20 mouse cellular contexts compared by ENCODE assay signal in genomic region chr6:22791801-22792200, GRCm38 (mm10).
A peak's percentile ranks its signal among the peaks of the same experiment; 100 is the strongest.
DNase-seq lines count a peak whose midpoint lies in the region; ATAC-seq and TF ChIP-seq lines count a peak whose summit lies in the region.
"Had no signal": no experiment of that assay in that cellular context is flagged by ENCODE, and none has a peak within 500 bp of the region (broad histone marks: within the 10 kb centered on the region; RNA-seq: fewer than 3 reads in every experiment).

No protein-coding gene starts in this region.

- no peak for TF ChIP-seq POLR2A in limb, embryonic 14.5 days (IDR thresholded peaks at IDR 0.05; ENCODE audit: borderline replicate concordance, extremely low read depth, insufficient read depth, insufficient read length)
- TF ChIP-seq POLR2A in cerebellum, adult 2 months (IDR thresholded peaks at IDR 0.05; ENCODE audit: borderline replicate concordance, insufficient read depth, low read length), result no peak

- H3K4me2 ChIP-seq in limb, embryonic 14.5 days (replicated peaks; ENCODE audit: low read depth, low read length, severe bottlenecking), result no peak overlapping the region
- H3K4me2 ChIP-seq: forebrain, embryonic 12.5 days; forebrain, embryonic 15.5 days; heart, embryonic 11.5 days; hindbrain, embryonic 12.5 days; hindbrain, embryonic 15.5 days had no signal

- H3K9ac ChIP-seq in limb, embryonic 14.5 days (ENCODE audit: low read depth, low read length, severe bottlenecking), result no peak overlapping the region
- H3K9ac ChIP-seq: forebrain, embryonic 12.5 days; forebrain, embryonic 15.5 days; hindbrain, embryonic 12.5 days; hindbrain, embryonic 15.5 days had no signal

- peak; percentile 59 for DNase-seq in adrenal gland, adult 2 months
- DNase-seq in adrenal gland, adult 18-20 months (ENCODE audit: low spot score in 2 of 2), result no peak
- peak; percentile 15 for DNase-seq in limb, embryonic 14.5 days (ENCODE audit: low spot score)
- DNase-seq in limb, embryonic 10.5 days (ENCODE audit: low spot score), result no peak
- peak; percentile 22 for DNase-seq in adrenal gland, postnatal 14 days
- DNase-seq in cerebellum, adult 9-10 months, result no peak
- DNase-seq in cerebellum, adult 2 months, result no peak
- DNase-seq: cerebellum, adult 11 months; cerebellum, adult 8-10 months; cerebellum, postnatal 14 days; gastrocnemius, adult 2 months; gastrocnemius, postnatal 14 days; heart, adult 11 months had no signal

- H3K36me3 ChIP-seq in limb, embryonic 14.5 days (ENCODE audit: control insufficient read depth, insufficient read depth, low read length), result no peaks in the 10 kb centered on the region
- H3K36me3 ChIP-seq in limb, embryonic 10.5 days, result no peaks in the 10 kb centered on the region
- H3K36me3 ChIP-seq: forebrain, embryonic 12.5 days; forebrain, embryonic 15.5 days; hindbrain, embryonic 12.5 days; hindbrain, embryonic 15.5 days had no signal

- 77% methylated on average over 4 of the region's 4 CpGs for WGBS in limb, embryonic 14.5 days
- WGBS in limb, embryonic 10.5 days, result 93% methylated on average over 4 of the region's 4 CpGs
- WGBS in cerebellum, adult 2 months, result 90% methylated on average over 4 of the region's 4 CpGs

- no peak overlapping the region for H3K4me3 ChIP-seq in limb, embryonic 14.5 days (replicated peaks; ENCODE audit: low read length)
- no peak overlapping the region for H3K4me3 ChIP-seq in limb, embryonic 10.5 days
- no peak overlapping the region for H3K4me3 ChIP-seq in cerebellum, adult 2 months (replicated peaks; ENCODE audit: insufficient read depth, low read depth, low read length)
- H3K4me3 ChIP-seq: forebrain, embryonic 12.5 days; forebrain, embryonic 15.5 days; gastrocnemius, adult 2 months; hindbrain, embryonic 12.5 days; hindbrain, embryonic 15.5 days had no signal

- no peak for ATAC-seq in limb, embryonic 14.5 days (ENCODE audit: low FRiP score, low read depth)
- ATAC-seq: forebrain, embryonic 15.5 days; intestine, postnatal 0 days; Patski had no signal

- no peak overlapping the region for H3K27ac ChIP-seq in limb, embryonic 14.5 days (replicated peaks; ENCODE audit: low read depth, low read length)
- H3K27ac ChIP-seq in limb, embryonic 10.5 days, result no peak overlapping the region
- H3K27ac ChIP-seq in cerebellum, adult 2 months (ENCODE audit: insufficient read depth, low read length), result no peak overlapping the region
- H3K27ac ChIP-seq: forebrain, embryonic 15.5 days; gastrocnemius, adult 2 months; hindbrain, embryonic 12.5 days; hindbrain, embryonic 15.5 days had no signal

- no peaks in the 10 kb centered on the region; the same call in 1 of the 2 replicates for H3K4me1 ChIP-seq in limb, embryonic 14.5 days (ENCODE audit: control insufficient read depth, insufficient read depth, low read length)
- H3K4me1 ChIP-seq in limb, embryonic 10.5 days, result no peaks in the 10 kb centered on the region
- H3K4me1 ChIP-seq in cerebellum, adult 2 months (ENCODE audit: control insufficient read depth, insufficient read depth, low read length), result no peaks in the 10 kb centered on the region

- no peaks in the 10 kb centered on the region for H3K27me3 ChIP-seq in limb, embryonic 14.5 days (ENCODE audit: control insufficient read depth, insufficient read depth, low read length)
- no peaks in the 10 kb centered on the region for H3K27me3 ChIP-seq in limb, embryonic 10.5 days (ENCODE audit: low read depth, poor library complexity, severe bottlenecking)
- no peaks in the 10 kb centered on the region for H3K27me3 ChIP-seq in cerebellum, adult 2 months (ENCODE audit: control insufficient read depth, insufficient read depth, low read length)
- H3K27me3 ChIP-seq: forebrain, embryonic 12.5 days; forebrain, embryonic 15.5 days; hindbrain, embryonic 12.5 days; hindbrain, embryonic 15.5 days; Patski had no signal

- no peak for TF ChIP-seq CTCF in cerebellum, adult 2 months (IDR thresholded peaks at IDR 0.05; ENCODE audit: borderline replicate concordance, insufficient read depth, low read depth, low read length)

- no peaks in the 10 kb centered on the region for H3K9me3 ChIP-seq in limb, embryonic 14.5 days (ENCODE audit: control insufficient read depth, low read length)
- H3K9me3 ChIP-seq in limb, embryonic 10.5 days (replicated peaks), result no peaks in the 10 kb centered on the region
- H3K9me3 ChIP-seq: forebrain, embryonic 12.5 days; forebrain, embryonic 15.5 days; hindbrain, embryonic 12.5 days; hindbrain, embryonic 15.5 days had no signal

Comparison
In these comparisons a context has a peak if more than half of its experiments do, and no peak if none do; other contexts are left out.
1. DNase-seq: peak in adrenal gland, adult 2 months (single experiment), limb, embryonic 14.5 days (single experiment) and adrenal gland, postnatal 14 days (single experiment); none in adrenal gland, adult 18-20 months (0 of 2), limb, embryonic 10.5 days (single experiment), cerebellum, adult 9-10 months (single experiment) and cerebellum, adult 2 months (0 of 2).